Mouse (Mus musculus): ENCODE measurements around the gene Sync.

GRCm38 (mm10) chr4:129346481-129347154 is 59.2 kb downstream of the Sync start:
- no peak for TF ChIP-seq CTCF (IDR thresholded peaks at IDR 0.05; ENCODE audit: low read depth)
- TF ChIP-seq EP300 (IDR thresholded peaks at IDR 0.05; ENCODE audit: low read depth) = no peak
